Mouse (Mus musculus): Measurements from ENCODE around the gene Sugp2.

The Sugp2 gene

DNA sequence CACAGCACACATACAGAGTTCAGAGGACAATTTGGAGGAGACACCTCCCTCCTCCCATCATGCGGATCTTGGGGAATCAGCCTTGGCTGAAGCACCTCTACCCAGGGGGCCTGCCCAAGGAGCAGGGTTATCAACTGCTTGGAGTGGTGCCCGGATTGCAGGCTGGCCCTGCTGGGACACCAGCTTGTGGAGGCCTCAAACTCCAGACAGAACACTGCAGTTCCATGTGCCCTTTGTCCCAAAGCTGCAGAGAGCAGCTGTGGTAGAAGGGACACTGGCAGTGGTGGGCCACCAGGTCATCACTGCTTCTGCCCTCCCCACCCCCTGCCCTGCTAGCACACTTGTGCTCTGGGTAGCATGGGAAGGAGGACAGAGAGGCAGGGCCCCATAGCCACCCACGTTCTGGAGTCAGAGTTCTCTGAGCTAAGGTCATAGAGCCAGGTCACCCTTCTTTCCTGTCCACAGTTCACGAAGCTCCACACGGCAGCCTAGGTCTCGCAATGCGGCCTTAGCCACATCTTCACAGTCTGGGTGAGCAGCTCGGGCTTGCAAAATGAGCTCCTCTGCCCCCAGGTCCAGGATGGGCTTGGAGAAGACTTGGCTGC lies 13.7 kb upstream of the Sugp2 start:
- no peak for DNase-seq (ENCODE audit: low read depth, low spot score)

DNA sequence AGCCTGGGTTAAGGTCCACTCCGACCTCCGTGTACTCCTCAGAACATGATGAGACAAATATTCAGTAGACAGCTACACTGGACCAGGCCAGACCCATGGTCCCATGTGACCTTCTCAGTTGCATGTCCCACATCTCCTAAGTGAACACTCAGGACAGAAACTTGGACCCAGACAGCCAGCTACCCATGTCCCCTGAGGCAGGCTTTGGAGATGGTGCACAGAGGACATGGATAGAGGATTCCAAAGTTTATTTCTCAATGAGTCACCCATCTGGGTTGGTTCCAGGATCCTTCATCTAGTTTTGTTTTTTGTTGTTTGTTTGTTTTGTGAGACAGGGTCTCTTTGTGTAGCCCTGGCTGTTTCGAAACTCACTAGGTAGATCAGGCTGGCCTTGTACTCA lies 13.1 kb upstream of the Sugp2 start:
- no peak for DNase-seq (ENCODE audit: low read depth, low spot score)

DNA sequence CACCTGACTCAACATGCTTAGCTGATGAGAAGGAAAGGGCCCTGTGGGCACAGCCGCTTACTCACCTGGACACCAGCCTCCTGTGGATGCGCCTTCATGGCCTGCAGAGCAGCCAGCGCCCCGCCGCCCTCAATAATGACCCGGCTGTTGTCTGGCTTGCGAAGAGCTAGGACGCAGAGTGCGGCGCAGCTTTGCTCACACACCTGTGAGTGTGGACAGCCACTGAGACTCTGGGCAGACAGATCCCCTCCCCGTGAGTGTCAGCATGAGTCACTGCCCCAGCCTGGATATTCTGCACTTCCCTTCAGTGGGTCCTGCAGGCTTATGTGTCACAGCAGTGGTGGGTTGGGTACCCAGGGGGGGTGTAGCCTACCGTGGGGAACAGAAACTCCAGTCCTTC lies 12.0 kb upstream of the Sugp2 start:
- DNase-seq (ENCODE audit: low read depth, low spot score), result no peak

DNA sequence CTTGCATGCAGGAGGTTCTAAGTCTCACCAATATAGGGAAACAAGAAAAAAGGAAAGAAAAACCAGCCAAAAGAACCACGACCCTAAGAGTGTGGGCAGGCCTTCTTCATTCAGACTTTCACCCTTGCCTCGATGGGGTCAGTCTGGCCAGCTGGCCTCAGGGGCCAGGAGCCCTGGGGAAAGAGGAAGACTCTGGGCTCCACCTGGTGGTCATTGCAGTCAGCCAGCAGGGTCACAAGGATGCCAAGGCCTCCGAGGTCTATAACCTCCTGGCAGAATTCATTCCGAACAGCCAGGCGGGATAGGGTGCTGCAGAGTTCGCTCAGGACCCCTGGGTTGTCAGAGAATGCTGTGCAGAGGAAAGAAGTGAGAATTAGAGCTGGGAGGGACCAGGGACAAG lies 10.7 kb upstream of the Sugp2 start:
- no peak for DNase-seq (ENCODE audit: low read depth, low spot score)

- DNase-seq (ENCODE audit: low read depth, low spot score), result no peak
These were observed 6.0 kb upstream of the Sugp2 start for GRCm38 (mm10) chr8:70227997-70228396.

DNA sequence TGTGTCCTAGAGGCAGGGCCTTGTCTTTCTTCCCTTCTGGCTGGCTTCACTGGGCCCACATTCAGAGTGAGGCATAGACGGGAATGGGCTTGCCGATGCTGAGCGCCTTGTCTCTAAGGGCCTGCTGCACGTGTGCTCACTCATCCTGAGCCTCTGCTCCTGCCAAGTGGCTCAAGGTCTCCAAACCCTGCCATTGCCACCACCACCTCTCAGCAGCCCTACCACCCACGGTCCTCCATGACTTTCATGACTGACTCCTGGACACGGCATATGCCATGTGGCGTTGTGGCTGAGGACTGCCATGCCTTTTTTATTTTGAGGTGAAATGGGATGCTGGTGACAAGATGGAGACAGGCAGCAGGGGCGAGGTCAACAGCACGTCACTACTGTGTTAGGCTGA lies 3.2 kb upstream of the Sugp2 start:
- no peak for DNase-seq (ENCODE audit: low read depth, low spot score)

GRCm38 (mm10) chr8:70233606-70234005 lies 420 bp upstream of the Sugp2 start:
- no peak for DNase-seq (ENCODE audit: low read depth, low spot score)

DNA sequence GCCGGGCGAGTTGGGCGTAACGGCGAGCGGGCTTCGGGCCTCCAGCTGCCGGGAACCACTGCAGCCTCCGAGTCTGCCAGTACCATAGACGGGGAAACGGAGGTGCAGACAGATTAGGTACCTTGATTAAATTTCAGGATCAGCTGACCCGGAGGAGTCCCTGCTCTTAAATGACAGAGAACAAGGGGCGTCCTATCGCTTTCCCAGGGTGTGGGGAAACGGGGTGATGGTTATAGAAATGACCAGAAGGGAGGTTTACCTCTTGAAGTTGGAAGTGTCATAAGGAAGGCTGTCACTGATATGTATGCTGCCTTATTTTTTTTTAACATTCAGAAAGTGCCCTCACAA lies 729 bp downstream of the Sugp2 start:
- no peak for DNase-seq (ENCODE audit: low read depth, low spot score)

- DNase-seq (ENCODE audit: low read depth, low spot score), result no peak
These were observed 3.8 kb downstream of the Sugp2 start for GRCm38 (mm10) chr8:70237842-70238241.

DNA sequence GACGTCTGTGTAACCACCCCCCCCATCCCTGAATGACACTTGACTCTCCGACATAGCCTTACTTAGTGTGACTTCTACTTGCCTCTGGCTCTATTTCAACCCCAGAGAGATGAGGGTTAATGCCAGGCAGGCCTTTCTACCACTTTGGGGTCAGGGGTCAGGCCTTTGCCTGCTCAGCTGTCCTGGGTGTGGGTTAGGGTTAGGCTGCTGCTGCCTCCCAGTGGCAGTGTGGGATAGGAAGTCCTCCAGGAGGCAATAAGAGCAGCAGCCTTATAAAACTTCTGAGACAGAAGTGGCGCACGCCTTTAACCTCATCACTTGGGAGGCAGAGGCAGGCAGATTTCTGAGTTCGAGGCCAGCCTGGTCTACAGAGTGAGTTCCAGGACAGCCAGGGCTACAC lies 6.6 kb downstream of the Sugp2 start:
- DNase-seq (ENCODE audit: low read depth, low spot score), result no peak

DNA sequence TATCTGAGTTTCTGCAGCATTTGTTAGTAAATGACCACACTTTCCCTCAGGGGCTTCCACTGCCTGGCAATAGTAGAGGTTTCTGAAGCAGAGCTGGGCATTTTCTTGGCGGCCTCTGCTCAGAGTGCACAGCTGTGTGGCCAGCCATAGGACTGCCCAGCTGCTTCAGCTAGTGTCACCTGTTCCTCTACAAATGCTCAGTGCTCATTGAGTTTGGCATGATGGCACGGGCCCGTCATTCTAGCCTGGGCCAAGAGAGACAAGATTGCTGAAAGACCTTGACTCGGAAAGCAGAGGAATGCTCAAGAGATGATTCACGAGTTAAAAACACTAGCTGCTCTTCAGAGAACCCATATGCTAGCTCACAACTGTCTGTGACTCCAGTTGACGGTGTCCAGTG lies 12.6 kb downstream of the Sugp2 start:
- DNase-seq (ENCODE audit: low read depth, low spot score), result no peak

DNA sequence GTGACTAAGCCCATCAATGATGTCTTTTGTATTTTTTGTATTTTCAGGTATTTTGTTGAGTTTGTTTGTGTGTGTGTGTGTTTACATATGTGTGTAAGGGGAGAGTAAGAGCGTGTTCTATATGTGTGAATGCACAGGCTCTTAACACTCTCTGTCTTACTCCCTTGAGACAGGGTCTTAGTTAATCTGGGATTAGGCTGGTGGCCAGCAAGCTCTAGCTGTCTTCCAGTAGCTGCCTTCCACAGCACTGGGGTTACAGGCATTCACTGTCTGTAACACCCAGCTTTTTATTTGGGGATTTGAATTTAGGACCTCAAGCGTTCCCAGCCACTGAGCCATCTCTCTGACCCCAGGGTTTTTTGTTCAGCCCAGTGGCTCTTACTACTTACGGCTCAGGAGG lies 13.8 kb downstream of the Sugp2 start:
- no peak for DNase-seq (ENCODE audit: low read depth, low spot score)

- DNase-seq (ENCODE audit: low read depth, low spot score), result no peak
These were observed 20.6 kb downstream of the Sugp2 start for GRCm38 (mm10) chr8:70254628-70255027.

DNA sequence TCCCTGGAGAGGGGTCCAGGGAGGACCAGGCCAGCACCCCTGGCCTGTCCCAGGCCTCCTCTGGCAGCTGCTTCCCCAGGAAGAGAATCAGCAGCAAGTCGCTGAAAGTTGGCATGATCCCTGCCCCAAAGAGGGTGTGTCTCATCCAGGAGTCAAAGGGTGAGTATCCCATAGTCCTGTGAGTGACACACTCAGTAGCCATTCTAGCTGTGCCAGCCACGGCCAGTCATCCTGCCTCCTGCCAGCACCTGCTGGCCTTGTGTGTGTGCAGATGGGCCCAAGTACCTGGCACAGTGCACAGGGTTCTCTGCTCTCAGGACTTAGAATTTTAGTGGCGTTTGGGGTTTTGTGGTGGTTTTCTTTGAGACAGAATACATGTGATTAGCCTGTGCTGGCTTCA lies 23.4 kb downstream of the Sugp2 start:
- no peak for DNase-seq (ENCODE audit: low read depth, low spot score)

- DNase-seq (ENCODE audit: low read depth, low spot score), result no peak
These were observed 24.6 kb downstream of the Sugp2 start for GRCm38 (mm10) chr8:70258600-70258999.

- DNase-seq (ENCODE audit: low read depth, low spot score), result no peak
These were observed 25.0 kb downstream of the Sugp2 start for GRCm38 (mm10) chr8:70259043-70259442.

DNA sequence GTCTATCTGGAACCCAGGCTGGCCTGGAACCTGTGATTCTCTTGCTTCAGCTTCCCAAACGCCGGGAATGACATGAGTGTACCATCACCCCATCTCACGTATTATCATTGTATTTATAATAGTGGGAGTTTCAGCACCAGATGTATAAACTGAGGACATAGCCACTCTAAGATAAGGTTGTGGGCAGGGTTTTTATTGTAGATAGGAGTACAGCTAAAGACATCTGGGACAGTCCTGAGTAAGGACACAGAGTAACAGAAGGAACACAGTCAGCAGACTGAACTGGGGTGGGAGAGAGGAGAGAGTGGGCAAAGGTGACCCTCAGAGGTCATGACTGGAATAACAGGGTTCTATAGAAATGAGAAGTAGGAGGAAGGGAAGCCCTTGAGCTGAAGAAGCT lies 33.6 kb downstream of the Sugp2 start:
- no peak for DNase-seq (ENCODE audit: low read depth, low spot score)

DNA sequence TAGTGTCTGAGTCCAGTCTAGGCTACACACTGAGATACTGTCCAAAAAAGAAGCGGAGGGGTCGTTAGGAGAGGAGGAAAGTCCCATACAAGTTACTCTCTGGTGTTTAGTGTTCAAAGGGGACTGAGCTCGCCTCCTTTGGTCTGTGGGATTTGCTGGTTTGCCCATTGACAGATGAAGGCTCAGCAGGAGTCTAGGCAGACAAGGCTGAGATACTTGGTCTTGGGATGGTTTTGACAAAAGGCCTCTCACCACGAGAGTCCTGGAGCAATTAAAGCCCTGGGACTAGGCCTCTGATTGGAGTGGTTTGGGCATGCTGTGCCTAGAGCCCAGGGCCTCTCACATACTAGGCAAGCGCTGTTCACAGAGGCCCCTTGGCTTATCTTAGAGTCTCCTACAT lies 34.3 kb downstream of the Sugp2 start:
- no peak for DNase-seq (ENCODE audit: low read depth, low spot score)

DNA sequence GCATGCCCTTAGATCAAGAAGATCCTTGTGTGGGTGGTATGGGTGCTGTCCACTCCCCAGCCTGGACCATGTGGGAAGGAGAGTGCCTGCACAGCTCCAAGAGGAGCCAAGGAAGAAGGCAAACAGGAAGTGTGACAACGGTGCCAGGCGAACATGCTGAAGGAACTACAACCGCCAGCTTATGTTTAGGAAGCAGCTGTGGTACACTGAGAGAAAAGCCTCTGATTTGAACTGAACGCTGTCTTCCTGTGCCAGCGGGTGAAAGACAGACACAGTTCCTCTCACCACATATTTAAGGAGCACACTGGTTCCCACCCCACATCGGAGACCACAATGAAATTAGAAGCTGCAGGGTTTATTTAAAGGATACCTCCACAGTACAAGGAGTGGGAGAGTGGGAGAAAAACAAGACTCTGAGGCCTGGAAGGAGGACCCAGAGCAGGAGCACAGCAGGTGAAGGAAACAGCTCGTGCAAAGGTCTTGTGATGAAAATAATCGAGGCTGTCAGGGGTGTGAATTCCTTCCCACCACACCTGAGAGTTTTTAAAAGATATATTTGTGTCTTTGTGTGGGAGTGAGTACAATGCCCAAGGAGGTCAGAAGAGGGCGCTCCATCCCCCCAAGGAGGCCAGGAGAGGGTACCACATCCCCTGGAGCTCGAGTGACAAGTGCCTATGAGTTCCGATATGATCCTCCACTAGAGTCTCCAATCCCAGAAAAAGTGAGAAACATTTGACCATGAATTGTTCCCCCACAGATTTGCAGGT lies 35.0 kb downstream of the Sugp2 start:
- DNase-seq (ENCODE audit: low read depth, low spot score), result no peak

DNA sequence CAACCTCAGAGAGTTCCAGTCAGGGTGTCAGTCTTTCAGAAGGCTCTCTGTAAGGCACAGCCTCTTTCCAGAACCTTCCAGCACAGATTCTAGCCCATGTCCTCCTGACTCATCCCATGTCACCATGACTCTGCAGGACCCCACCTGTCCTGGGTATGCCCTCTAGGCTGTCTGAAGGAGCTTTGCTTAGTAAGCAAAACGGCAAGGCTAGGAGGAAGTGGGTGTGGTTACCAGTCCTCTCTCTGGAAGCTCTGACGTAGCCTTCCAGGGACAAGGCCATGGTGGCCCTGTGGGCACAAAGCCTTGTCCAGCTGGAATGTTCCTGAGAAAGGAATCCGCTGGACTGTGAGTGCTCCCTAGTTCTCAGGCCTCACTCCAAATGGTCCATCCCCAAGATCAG lies 38.9 kb downstream of the Sugp2 start:
- no peak for DNase-seq (ENCODE audit: low read depth, low spot score)

- no peak for DNase-seq (ENCODE audit: low read depth, low spot score)
These were observed 40.3 kb downstream of the Sugp2 start for GRCm38 (mm10) chr8:70274350-70274749.

- DNase-seq (ENCODE audit: low read depth, low spot score), result no peak
These were observed 42.5 kb downstream of the Sugp2 start for GRCm38 (mm10) chr8:70276476-70276875.

DNA sequence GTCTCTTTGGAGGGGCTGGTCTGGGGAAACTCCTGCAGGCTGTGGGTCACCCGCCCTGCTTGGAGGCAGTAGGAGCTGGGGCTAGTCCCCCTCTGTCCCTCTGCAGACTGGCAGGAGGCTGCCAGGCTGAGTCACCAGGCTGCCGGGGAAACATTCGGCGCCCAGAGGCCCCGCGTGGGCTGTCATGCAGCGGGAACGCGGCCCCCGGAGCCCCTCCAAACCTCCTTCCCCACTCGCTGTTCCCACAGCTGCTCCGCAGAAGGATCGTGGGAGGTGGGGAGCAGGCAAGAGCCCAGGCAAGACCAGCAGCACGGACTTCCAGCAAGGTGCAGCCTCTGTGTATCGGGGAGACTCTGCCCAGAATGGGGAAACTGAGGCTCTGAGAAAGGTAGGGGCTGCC lies 44.1 kb downstream of the Sugp2 start:
- no peak for DNase-seq (ENCODE audit: low read depth, low spot score)

DNA sequence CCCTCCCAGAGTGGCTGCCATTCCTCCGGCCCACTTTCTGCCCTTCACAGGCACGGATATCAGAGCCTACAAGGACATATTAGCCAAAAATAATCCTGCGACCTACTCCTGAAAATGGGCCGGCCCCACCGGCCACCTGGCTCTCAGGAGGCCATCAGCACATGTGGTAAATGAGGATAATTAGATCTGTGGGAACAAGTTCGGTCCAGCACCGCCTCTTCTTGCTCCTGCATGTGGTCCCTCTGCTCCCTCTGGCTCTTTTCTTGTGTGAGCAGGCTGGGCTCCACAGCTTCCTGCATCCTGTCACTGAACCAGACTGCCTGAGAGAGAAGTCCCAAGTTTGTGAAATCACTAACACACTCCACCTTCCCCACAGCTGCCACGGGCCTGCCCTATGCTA lies 45.2 kb downstream of the Sugp2 start:
- DNase-seq (ENCODE audit: low read depth, low spot score), result no peak
